Mouse (Mus musculus): ENCODE data around the gene Bcl2l10. TPM values are rescaled to one million over a fixed set of nuclear protein-coding genes. Genes with fewer than 3 reads are reported as not detected.
A peak's percentile ranks its signal among the peaks of the same experiment; 100 is the strongest.

The Bcl2l10 gene
- polyA plus RNA-seq, 1 experiment from 2014 or later: not detected

DNA sequence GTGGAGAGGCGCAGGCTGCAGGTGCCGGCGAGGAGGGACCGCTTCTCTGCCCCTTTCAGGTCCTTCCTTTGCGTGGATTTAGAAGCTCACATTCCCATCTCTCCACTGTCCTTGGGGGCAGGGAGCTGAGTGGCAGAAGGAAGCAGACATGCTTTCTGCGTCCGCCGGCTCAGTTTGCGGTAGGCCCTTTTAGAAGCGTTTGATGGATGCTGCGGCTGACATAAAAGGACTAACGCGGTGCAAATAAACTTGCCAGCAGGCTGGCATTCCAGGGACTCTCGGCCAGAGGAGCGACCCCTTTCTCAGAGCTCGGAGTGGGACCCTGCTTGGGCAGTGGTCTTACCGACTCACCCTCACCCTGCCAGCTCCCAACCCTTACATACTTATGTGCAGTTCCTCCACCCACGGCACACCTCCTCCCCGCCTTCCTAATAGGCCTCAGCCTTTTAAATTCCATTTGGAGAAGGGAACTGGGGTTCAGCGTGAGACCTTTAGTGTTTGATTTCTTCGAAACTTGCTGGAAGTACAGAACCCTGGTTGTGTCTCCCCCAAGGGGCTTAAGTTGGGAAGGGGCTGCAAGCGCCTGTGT lies 32.9 kb upstream of the Bcl2l10 start:
- peak overlapping the region; percentile 72 for H3K9ac ChIP-seq
- peak overlapping the region; percentile 70 for H3K4me3 ChIP-seq
- H3K27me3 ChIP-seq (replicated peaks): no peaks in the 10 kb centered on the region
- WGBS: 3% methylated on average over 21 of the region's 22 CpGs
- peaks cover 22% of the 10 kb centered on the region for H3K4me1 ChIP-seq
- no peaks in the 10 kb centered on the region for H3K9me3 ChIP-seq
- no peaks in the 10 kb centered on the region for H3K36me3 ChIP-seq
- peak overlapping the region; percentile 86 for H3K4me2 ChIP-seq (replicated peaks)
- H3K27ac ChIP-seq: 0 out of 2 replicates have a peak overlapping the region, but pooled peaks have one; percentile 64
- peak; percentile 31; the same call in 1 of the 2 replicates for ATAC-seq (ENCODE audit: low FRiP score, low read depth)

DNA sequence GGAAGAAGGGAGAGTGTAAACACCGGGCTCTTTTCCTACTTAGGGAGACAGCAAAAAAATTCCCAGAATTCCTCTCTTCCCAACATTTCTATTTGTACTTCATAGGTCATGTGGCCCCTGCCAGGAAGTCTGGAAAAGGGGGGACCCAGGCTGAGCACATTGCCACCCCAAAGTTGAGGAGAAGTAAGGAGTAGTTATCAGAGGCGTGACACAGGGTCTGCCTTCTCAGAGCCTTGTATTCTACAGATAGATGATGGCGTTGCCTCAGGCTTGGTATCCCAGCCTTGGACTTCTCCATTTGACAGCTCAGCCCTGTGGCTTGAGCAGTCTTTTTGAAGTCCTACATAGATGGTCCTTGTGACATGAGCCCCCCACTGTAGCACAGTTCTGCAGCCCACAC lies 32.3 kb upstream of the Bcl2l10 start:
- no peaks in the 10 kb centered on the region for H3K9me3 ChIP-seq
- H3K27ac ChIP-seq: no peak overlapping the region
- peaks cover 22% of the 10 kb centered on the region for H3K4me1 ChIP-seq
- no peaks in the 10 kb centered on the region for H3K27me3 ChIP-seq (replicated peaks)
- H3K4me3 ChIP-seq: peak overlapping the region; percentile 70; the same call in 1 of the 2 replicates
- H3K4me2 ChIP-seq (replicated peaks): peak overlapping the region; percentile 86
- H3K36me3 ChIP-seq: no peaks in the 10 kb centered on the region
- ATAC-seq (ENCODE audit: low FRiP score, low read depth): no peak
- WGBS: 73% methylated on average over 3 of the region's 3 CpGs
- peak overlapping the region; percentile 72; the same call in 1 of the 2 replicates for H3K9ac ChIP-seq

DNA sequence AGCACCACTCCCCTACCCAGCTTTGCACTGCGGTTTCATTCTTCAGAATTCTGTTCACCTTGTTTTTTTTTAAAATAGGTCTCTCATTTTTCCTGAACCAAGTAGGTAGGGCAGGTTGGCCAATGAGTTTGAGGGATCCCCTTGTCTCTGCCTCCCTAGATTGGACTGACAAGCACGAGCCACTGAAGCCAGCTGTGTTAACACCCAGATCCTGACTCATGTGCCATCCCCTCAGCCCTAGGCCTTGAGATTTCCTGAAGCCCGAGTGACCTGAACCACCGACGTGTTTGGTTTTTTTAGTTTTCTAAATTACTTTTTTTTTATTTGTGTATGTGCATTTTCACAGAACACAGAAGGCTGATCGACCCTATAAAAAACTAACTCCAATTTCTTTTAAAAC lies 30.8 kb upstream of the Bcl2l10 start:
- no peaks in the 10 kb centered on the region for H3K36me3 ChIP-seq
- H3K27me3 ChIP-seq (replicated peaks): no peaks in the 10 kb centered on the region
- H3K4me1 ChIP-seq: peaks cover 22% of the 10 kb centered on the region
- 87% methylated on average over 6 of the region's 6 CpGs for WGBS
- no peak overlapping the region for H3K4me2 ChIP-seq (replicated peaks)
- no peak overlapping the region for H3K4me3 ChIP-seq
- no peaks in the 10 kb centered on the region for H3K9me3 ChIP-seq
- no peak overlapping the region for H3K27ac ChIP-seq
- no peak for ATAC-seq (ENCODE audit: low FRiP score, low read depth)
- no peak overlapping the region for H3K9ac ChIP-seq

DNA sequence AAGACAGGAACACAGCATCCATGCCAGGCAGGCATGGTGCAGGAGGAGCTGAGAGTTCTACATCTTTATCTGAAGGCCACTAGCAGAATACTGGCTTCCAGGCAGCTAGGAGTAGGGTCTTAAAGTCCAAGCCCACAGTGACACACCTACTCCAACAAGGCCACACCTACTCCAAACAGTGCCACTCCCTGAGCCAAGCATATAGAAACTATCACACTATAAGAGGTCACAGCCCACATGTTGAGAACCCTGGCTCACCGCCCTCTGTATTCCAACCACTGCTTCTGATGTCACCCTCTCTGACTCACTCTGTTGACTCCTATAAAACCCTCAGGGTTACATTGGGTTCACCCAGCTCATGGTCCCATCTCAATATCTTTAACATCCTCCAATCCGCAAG lies 29.4 kb upstream of the Bcl2l10 start:
- Histone ChIP-seq H3K9ac (no peak overlapping the region), H3K36me3 (no peaks in the 10 kb centered on the region), H3K4me1 (peaks cover 22% of the 10 kb centered on the region), H3K27me3 (replicated peaks) (no peaks in the 10 kb centered on the region), H3K4me3 (no peak overlapping the region), H3K9me3 (no peaks in the 10 kb centered on the region), H3K27ac (no peak overlapping the region), H3K4me2 (replicated peaks) (no peak overlapping the region)
- 98% methylated on average over 2 of the region's 2 CpGs for WGBS
- ATAC-seq (ENCODE audit: low FRiP score, low read depth): no peak

DNA sequence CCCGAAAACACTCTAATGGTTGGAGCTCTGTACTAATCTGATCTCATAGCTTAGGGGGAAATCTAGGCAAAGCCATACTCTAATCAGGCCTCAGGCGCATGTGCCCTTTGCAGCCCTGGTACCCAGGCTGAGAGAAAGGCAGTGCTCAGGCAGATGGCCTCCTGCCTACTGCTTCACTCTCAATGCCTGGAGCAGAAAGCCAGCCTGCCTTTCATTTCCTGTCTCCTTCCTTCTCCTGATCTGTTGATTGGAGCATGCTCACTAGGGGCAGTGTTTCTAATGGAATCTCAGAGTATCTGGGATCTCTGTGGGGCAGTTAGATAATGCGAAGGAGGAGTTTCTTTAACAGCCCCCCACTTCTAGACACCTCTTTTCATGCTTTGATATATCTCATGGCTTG lies 28.2 kb upstream of the Bcl2l10 start:
- Histone ChIP-seq H3K4me2 (replicated peaks) (no peak overlapping the region), H3K9ac (no peak overlapping the region), H3K36me3 (no peaks in the 10 kb centered on the region), H3K4me3 (no peak overlapping the region), H3K4me1 (peaks cover 15% of the 10 kb centered on the region), H3K9me3 (no peaks in the 10 kb centered on the region), H3K27me3 (replicated peaks) (no peaks in the 10 kb centered on the region), H3K27ac (no peak overlapping the region)
- WGBS: 80% methylated on average over 3 of the region's 3 CpGs
- ATAC-seq (ENCODE audit: low FRiP score, low read depth): no peak

DNA sequence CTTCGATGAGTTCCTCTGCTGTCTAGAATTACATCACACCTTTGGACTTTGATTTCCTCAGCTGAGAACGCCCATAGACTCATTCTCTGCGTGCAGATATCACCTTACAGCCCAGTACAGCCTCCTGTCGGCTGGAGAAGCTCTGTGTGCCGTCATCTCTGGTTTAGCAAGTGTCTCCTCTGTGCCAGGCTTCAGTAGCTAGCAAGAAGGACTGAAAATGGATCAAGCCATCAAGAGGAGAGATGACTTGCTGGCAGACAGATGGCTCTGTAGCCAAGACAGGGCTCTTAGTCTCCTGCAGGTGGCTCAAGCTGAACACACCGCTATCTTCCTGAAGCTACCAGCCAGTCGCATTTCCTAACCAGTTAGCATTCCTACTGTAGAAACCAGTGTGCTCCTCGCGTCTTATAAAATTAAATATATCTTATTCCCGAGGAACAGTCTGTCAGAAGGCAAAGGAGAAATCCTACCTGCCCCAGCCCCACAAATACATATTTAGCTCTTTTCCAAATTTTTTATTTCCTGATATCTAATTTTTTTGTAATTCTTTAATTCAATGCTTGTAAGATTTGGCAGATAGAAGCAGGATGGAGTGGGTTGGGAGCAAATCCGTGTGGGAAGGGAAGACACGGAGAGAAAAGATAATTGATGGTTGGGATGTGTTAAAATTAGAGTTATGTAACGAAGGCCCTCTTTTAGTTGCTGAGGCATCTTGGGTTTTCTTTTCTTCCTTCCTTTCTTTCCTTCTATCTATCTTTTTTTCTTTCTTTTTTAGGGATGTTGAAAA lies 25.3 kb upstream of the Bcl2l10 start:
- Histone ChIP-seq H3K9me3 (no peaks in the 10 kb centered on the region), H3K27me3 (replicated peaks) (no peaks in the 10 kb centered on the region), H3K4me1 (no peaks in the 10 kb centered on the region), H3K36me3 (peaks cover 4% of the 10 kb centered on the region; the same call in 1 of the 2 replicates), H3K27ac (no peak overlapping the region), H3K4me3 (no peak overlapping the region), H3K4me2 (replicated peaks) (no peak overlapping the region), H3K9ac (no peak overlapping the region)
- no peak for ATAC-seq (ENCODE audit: low FRiP score, low read depth)
- WGBS: 83% methylated on average over 13 of the region's 13 CpGs

DNA sequence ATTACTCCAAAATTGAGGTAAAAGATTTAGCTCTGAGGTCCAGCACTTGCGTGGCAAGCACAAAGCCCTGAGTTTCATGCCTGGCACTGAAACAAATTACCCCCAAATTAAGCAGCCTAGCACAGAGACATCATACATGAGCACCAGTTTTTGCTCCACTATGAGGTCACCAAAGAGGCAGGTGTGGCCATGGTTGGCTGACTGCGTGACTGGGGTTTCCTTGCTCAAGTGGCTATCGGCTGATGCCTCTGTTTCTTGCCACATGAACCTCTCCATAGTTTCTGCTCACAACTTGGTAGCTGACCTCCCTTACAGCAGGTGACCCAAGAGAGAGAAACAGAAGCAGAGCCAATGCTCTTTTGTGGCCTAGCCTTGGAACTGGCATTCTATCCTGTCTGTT lies 19.5 kb upstream of the Bcl2l10 start:
- H3K9ac ChIP-seq: no peak overlapping the region
- peaks cover 29% of the 10 kb centered on the region for H3K36me3 ChIP-seq

DNA sequence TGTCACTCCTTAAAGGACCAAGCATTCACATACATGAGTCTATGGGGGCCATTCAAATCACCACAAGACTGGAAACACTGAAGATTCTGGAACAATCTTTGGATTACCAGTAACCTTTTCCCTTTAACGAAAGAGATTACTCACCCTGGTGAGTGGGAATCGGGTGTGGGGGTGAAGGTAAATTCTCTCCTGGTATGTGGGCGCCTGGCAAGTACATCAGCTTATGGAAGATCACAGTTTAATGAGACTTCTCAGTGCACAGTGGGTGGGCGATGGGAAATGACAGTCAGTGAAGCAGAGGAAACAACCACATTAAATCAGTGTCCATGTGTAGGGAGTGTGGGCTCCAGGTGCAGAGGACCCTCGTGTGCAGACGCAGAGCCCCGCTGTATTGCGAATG lies 16.7 kb upstream of the Bcl2l10 start:
- H3K4me3 ChIP-seq: no peak overlapping the region
- WGBS: 80% methylated on average over 8 of the region's 8 CpGs
- peaks cover 44% of the 10 kb centered on the region for H3K36me3 ChIP-seq
- no peak overlapping the region for H3K9ac ChIP-seq
- H3K4me1 ChIP-seq: no peaks in the 10 kb centered on the region
- no peak for ATAC-seq (ENCODE audit: low FRiP score, low read depth)
- H3K27me3 ChIP-seq (replicated peaks): no peaks in the 10 kb centered on the region
- no peaks in the 10 kb centered on the region for H3K9me3 ChIP-seq
- no peak overlapping the region for H3K27ac ChIP-seq
- no peak overlapping the region for H3K4me2 ChIP-seq (replicated peaks)

More for the DNA sequence above, 19.5 kb upstream of the Bcl2l10 start:
- no peaks in the 10 kb centered on the region for H3K4me1 ChIP-seq
- 96% methylated on average over 3 of the region's 3 CpGs for WGBS
- H3K27ac ChIP-seq: no peak overlapping the region
- no peak for ATAC-seq (ENCODE audit: low FRiP score, low read depth)
- H3K27me3 ChIP-seq (replicated peaks): no peaks in the 10 kb centered on the region
- H3K4me3 ChIP-seq: no peak overlapping the region
- no peak overlapping the region for H3K4me2 ChIP-seq (replicated peaks)
- no peaks in the 10 kb centered on the region for H3K9me3 ChIP-seq

DNA sequence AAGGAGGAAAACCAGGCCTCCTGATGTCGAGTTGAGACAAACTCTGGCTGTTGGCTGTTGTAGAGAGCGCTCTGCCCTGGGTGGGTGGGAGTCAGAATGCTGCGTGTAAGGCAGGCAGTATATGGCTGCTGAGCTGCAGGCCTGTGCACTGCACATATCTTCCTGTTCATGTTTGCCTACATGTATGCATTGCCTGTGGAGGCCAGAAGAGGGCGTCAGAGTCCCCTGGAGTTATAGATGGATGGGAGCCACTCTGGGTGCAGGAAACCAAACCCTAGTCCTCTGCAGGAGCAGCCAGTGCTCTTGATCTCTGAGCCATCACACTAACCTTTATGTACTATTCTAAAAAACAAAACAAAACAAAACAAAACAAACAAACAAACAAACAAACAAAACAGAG lies 13.1 kb upstream of the Bcl2l10 start:
- no peak overlapping the region for H3K4me2 ChIP-seq (replicated peaks)
- H3K4me3 ChIP-seq: no peak overlapping the region
- no peaks in the 10 kb centered on the region for H3K9me3 ChIP-seq
- peaks cover 62% of the 10 kb centered on the region for H3K36me3 ChIP-seq
- no peak for ATAC-seq (ENCODE audit: low FRiP score, low read depth)
- H3K4me1 ChIP-seq: no peaks in the 10 kb centered on the region
- WGBS: 91% methylated on average over 4 of the region's 4 CpGs
- H3K27ac ChIP-seq: no peak overlapping the region
- H3K27me3 ChIP-seq (replicated peaks): no peaks in the 10 kb centered on the region
- no peak overlapping the region for H3K9ac ChIP-seq

DNA sequence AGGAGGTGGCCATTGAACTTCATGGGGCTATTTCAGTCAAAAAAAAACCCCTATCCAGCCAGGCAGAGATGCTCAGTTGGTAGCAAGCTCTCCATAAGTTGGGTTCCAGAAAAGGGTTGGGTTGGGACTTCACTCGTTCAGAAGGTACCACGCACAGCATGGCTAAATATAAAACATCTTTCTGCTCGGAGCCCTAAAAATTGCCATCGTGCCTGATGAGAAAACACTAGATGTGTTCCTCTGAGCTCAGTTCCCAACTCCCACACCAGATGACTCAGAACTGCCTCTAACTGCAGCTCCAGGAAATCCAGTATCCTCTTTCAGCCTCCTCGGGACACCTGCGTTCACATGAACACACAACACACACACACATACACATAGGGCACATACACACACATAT lies 9.5 kb upstream of the Bcl2l10 start:
- no peak overlapping the region for H3K9ac ChIP-seq
- peaks cover 63% of the 10 kb centered on the region for H3K36me3 ChIP-seq
- no peaks in the 10 kb centered on the region for H3K27me3 ChIP-seq (replicated peaks)
- no peaks in the 10 kb centered on the region for H3K9me3 ChIP-seq
- no peak overlapping the region for H3K4me3 ChIP-seq
- H3K4me2 ChIP-seq (replicated peaks): no peak overlapping the region
- ATAC-seq (ENCODE audit: low FRiP score, low read depth): no peak
- 94% methylated on average over 6 of the region's 6 CpGs for WGBS
- H3K4me1 ChIP-seq: no peaks in the 10 kb centered on the region
- H3K27ac ChIP-seq: no peak overlapping the region

DNA sequence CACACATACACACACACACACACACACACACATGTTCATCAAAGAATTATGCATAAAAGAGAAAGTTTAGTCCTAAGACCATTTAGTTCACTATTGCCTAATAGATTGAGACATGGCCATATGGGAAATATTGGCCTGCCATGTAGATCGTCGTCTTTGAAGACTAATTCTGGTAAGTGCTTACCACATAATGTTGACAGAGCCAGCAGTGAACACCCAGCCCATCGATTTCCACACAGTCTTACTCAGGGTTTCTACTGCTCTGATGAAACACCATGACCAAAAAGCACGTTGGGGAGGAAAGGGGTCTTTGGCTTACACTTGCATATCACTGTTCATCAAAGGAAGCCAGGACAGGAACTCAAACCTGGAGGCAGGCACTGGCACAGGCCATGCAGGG lies 5.1 kb upstream of the Bcl2l10 start:
- H3K36me3 ChIP-seq: peaks cover 52% of the 10 kb centered on the region
- no peaks in the 10 kb centered on the region for H3K4me1 ChIP-seq
- WGBS: 87% methylated on average over 4 of the region's 4 CpGs
- H3K4me3 ChIP-seq: no peak overlapping the region
- no peak for ATAC-seq (ENCODE audit: low FRiP score, low read depth)
- H3K27ac ChIP-seq: no peak overlapping the region
- H3K9me3 ChIP-seq: no peaks in the 10 kb centered on the region
- no peaks in the 10 kb centered on the region for H3K27me3 ChIP-seq (replicated peaks)
- H3K9ac ChIP-seq: no peak overlapping the region
- no peak overlapping the region for H3K4me2 ChIP-seq (replicated peaks)

DNA sequence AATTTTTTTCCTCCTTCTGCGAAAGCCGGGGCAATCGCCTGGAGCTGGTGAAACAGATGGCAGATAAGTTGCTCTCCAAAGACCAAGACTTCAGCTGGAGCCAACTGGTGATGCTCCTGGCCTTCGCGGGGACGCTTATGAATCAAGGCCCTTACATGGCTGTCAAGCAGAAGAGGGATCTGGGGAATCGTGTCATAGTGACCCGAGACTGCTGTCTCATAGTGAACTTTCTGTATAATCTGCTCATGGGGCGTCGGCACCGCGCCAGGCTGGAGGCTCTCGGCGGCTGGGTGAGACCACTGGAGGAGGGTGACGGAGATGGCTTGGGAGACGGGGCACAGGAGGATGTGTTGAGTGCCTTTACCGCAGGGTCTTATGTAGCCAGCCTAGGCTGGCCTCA lies 508 bp downstream of the Bcl2l10 start:
- no peaks in the 10 kb centered on the region for H3K9me3 ChIP-seq
- peaks cover 22% of the 10 kb centered on the region for H3K36me3 ChIP-seq
- H3K27ac ChIP-seq: no peak overlapping the region
- no peak overlapping the region for H3K4me2 ChIP-seq (replicated peaks)
- 93% methylated on average over 17 of the region's 17 CpGs for WGBS
- H3K27me3 ChIP-seq (replicated peaks): no peaks in the 10 kb centered on the region
- no peak overlapping the region for H3K4me3 ChIP-seq
- H3K9ac ChIP-seq: no peak overlapping the region
- ATAC-seq (ENCODE audit: low FRiP score, low read depth): no peak
- no peaks in the 10 kb centered on the region for H3K4me1 ChIP-seq

DNA sequence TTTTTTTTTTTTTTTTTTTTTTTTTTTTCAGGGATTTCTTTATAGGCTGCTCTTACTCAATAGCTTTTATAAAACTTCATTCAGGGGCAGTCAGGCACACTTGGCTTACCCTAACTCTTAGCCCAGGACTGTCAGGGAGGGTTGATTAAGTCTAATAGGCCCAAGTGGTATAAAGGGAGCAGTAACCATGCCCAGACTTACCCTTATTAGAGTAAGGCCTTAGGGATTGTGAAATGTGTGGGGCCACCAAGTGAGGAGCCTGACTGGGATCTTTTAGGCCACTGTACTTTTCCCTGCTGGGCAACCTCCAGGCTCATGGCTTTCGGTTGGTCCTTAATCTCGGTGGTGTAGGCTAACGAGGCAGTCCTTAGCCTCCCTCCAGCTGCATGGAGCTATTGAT lies 1.1 kb downstream of the Bcl2l10 start:
- H3K4me1 ChIP-seq: no peaks in the 10 kb centered on the region
- ATAC-seq (ENCODE audit: low FRiP score, low read depth): no peak
- no peaks in the 10 kb centered on the region for H3K27me3 ChIP-seq (replicated peaks)
- no peak overlapping the region for H3K4me2 ChIP-seq (replicated peaks)
- H3K4me3 ChIP-seq: no peak overlapping the region
- no peaks in the 10 kb centered on the region for H3K9me3 ChIP-seq
- H3K27ac ChIP-seq: no peak overlapping the region
- H3K36me3 ChIP-seq: peaks cover 20% of the 10 kb centered on the region
- 72% methylated on average over 3 of the region's 3 CpGs for WGBS
- no peak overlapping the region for H3K9ac ChIP-seq
